Mouse (Mus musculus) testis, adult 2 months (tissue): ENCODE data around the gene Ammecr1.

Experiments used
- CTCF ChIP-seq: fragments of 200-500 bp; IDR thresholded peaks from 2 replicates; pipeline ENCODE4 v1.5.1; 2012; ENCODE audit warnings: low read depth, mild to moderate bottlenecking, inconsistent platforms, low read length, moderate library complexity; ENCODE audit not compliant: control insufficient read depth, insufficient read depth, insufficient replicate concordance
- POLR2A ChIP-seq: fragments of 200-500 bp; IDR thresholded peaks from 2 replicates; pipeline ENCODE4 v1.6.1; 2012; ENCODE audit warnings: low read depth, mild to moderate bottlenecking, inconsistent platforms, low read length, moderate library complexity; ENCODE audit not compliant: control insufficient read depth

GRCm38 (mm10) chrX:142834807-142835206 is 131.7 kb downstream of the Ammecr1 start:
- no peak for TF ChIP-seq CTCF
- TF ChIP-seq POLR2A, result no peak
